Mouse (Mus musculus): ENCODE measurements around the gene Fam69a. TPM values are rescaled to one million over a fixed set of nuclear protein-coding genes. Genes with fewer than 3 reads are reported as not detected.
A peak's percentile ranks its signal among the peaks of the same experiment; 100 is the strongest.

The Fam69a gene
- total and polyA plus RNA-seq, 2 experiments from 2014 or later: 28.8 to 79.5 TPM

DNA sequence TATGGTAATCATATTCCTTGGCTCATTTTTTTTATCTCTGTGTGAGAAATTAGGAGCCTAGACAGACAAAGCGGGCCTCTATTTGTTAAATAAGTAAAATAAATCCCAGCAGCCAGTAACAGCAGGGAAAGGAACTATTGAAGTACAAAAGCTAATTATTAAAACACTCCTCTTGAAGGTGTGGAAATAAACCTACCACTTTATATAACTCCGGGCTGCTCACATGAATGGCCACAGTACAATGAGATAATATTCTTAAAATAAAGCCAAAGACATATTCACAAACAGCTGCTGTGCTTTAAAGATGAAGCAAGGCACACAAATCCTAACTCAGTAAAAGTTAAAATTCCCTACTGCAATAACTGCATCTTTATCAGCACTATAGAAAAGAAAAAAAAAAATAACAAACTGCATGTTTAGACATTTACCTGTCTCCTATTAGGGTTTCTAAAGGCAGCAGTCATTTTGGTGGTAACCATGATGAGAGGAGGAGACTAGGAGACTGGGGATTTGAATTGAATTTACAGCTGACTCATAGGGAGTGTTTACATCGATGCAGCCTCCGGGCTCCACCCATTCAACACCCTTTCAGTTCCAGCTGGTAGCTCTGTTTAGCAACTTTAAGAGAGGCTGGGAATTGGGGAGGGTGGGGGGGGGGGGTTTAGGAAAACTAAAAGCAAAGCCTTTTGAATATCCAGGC, 112.2 kb downstream of the Fam69a start, which contains the start of gene Evi5:
Evi5 (minus strand) TSS at position 547 of the 700 bp plus-strand sequence.
- ATAC-seq: no peak
- Histone ChIP-seq H3K4me2 (ENCODE audit: low read depth, low read length) (no peak within 1 kb of the TSS), H3K27ac (no peak within 1 kb of the TSS), H3K4me1 (ENCODE audit: insufficient read depth, low read length) (no peaks in the 10 kb centered on the region), H3K9me3 (ENCODE audit: low read length) (no peaks in the 10 kb centered on the region), H3K9ac (replicated peaks; ENCODE audit: low read length) (no peak within 1 kb of the TSS), H3K36me3 (ENCODE audit: insufficient read depth, low read length) (no peaks in the 10 kb centered on the region), H3K27me3 (ENCODE audit: insufficient read depth, low read length) (no peaks in the 10 kb centered on the region), H3K4me3 (ENCODE audit: low read length) (no peak within 1 kb of the TSS)
- 46% methylated on average over 4 of the region's 4 CpGs for WGBS
- DNase-seq (ENCODE audit: low spot score): no peak
- no peak for TF ChIP-seq CTCF (IDR thresholded peaks at IDR 0.05; ENCODE audit: low read depth)

DNA sequence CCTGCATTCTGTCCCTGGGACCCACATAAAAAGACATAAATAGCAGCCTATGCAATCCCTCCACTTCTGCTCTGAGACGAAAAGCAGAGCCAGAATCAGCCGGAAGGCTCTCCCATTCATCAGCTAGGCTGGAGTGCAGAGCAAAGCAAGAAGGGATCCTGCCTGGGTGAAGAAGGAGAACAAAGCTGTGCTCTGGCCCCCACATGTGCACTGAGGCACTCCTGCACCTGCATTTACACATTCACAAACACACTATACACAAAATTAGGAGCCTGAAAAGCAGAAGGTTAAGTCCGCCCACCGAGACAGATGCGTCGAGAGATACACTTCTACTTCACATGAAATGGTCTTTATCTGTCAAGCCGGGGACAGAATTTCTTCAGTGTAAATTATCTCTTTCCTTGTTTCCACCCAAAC, 113.0 kb downstream of the Fam69a start:
- H3K36me3 ChIP-seq (ENCODE audit: insufficient read depth, low read length): no peaks in the 10 kb centered on the region
- H3K27me3 ChIP-seq (ENCODE audit: insufficient read depth, low read length): no peaks in the 10 kb centered on the region
- no peak overlapping the region for H3K4me3 ChIP-seq (ENCODE audit: low read length)
- ATAC-seq (no peak), DNase-seq (ENCODE audit: low spot score) (no peak)
- H3K4me1 ChIP-seq (ENCODE audit: insufficient read depth, low read length): no peaks in the 10 kb centered on the region
- H3K9ac ChIP-seq (replicated peaks; ENCODE audit: low read length): no peak overlapping the region
- H3K9me3 ChIP-seq (ENCODE audit: low read length): no peaks in the 10 kb centered on the region
- no peak for TF ChIP-seq CTCF (IDR thresholded peaks at IDR 0.05; ENCODE audit: low read depth)
- WGBS: 66% methylated on average over 7 of the region's 7 CpGs
- H3K4me2 ChIP-seq (ENCODE audit: low read depth, low read length): no peak overlapping the region
- H3K27ac ChIP-seq: no peak overlapping the region

DNA sequence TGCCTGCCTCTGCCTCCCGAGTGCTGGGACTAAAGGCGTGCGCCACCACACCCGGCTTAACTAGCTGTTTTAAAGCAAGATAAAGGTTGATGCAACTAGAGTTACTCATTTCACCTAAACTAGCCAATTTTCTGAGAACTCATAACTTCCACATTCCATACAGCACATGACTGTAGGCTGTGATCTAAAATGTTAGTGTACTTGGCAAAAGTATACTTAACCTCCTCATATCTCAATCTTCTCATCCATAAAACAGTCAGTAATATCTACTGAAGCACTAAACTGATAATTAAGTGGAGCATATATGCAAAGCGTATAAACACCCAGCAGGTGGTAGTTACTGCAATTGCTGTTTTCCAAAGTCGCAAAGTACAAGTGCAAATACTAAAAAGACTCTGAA, 113.6 kb downstream of the Fam69a start:
- no peaks in the 10 kb centered on the region for H3K9me3 ChIP-seq (ENCODE audit: low read length)
- H3K36me3 ChIP-seq (ENCODE audit: insufficient read depth, low read length): no peaks in the 10 kb centered on the region
- H3K4me2 ChIP-seq (ENCODE audit: low read depth, low read length): no peak overlapping the region
- no peak overlapping the region for H3K4me3 ChIP-seq (ENCODE audit: low read length)
- DNase-seq (ENCODE audit: low spot score) (no peak), ATAC-seq (no peak)
- no peak overlapping the region for H3K27ac ChIP-seq
- no peak overlapping the region for H3K9ac ChIP-seq (replicated peaks; ENCODE audit: low read length)
- no peaks in the 10 kb centered on the region for H3K4me1 ChIP-seq (ENCODE audit: insufficient read depth, low read length)
- H3K27me3 ChIP-seq (ENCODE audit: insufficient read depth, low read length): no peaks in the 10 kb centered on the region
- no peak for TF ChIP-seq CTCF (IDR thresholded peaks at IDR 0.05; ENCODE audit: low read depth)
- WGBS: 83% methylated on average over 6 of the region's 6 CpGs

DNA sequence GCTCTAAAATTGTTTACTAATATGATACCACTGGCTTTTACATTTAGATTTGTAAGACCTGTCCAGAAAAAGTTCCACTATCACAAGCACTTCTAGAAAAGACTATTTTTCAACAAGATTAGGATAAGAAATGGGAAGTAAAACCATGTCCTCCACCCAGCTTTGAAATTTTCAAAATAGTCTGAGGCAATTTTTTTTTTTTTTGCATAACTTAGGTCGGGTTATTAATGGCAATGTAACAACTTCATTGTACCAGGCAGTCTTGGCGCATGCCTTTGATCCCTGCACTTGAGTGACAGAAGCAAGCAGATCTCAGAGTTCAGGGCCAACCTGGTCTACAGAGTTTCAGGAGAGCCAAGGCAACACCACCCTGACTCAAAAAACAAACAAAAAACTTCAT, 117.2 kb downstream of the Fam69a start:
- no peak for ATAC-seq
- Histone ChIP-seq H3K27ac (no peak overlapping the region), H3K27me3 (ENCODE audit: insufficient read depth, low read length) (no peaks in the 10 kb centered on the region), H3K9me3 (ENCODE audit: low read length) (no peaks in the 10 kb centered on the region), H3K4me1 (ENCODE audit: insufficient read depth, low read length) (0 out of 2 replicates have a peak, but pooled peaks cover 3% of the 10 kb centered on the region), H3K36me3 (ENCODE audit: insufficient read depth, low read length) (no peaks in the 10 kb centered on the region), H3K9ac (replicated peaks; ENCODE audit: low read length) (no peak overlapping the region), H3K4me2 (ENCODE audit: low read depth, low read length) (peak overlapping the region; percentile 65), H3K4me3 (ENCODE audit: low read length) (peak overlapping the region; percentile 90; the same call in 1 of the 2 replicates)
- no peak for DNase-seq (ENCODE audit: low spot score)
- no peak for TF ChIP-seq CTCF (IDR thresholded peaks at IDR 0.05; ENCODE audit: low read depth)
- 45% methylated on average over 2 of the region's 2 CpGs for WGBS

DNA sequence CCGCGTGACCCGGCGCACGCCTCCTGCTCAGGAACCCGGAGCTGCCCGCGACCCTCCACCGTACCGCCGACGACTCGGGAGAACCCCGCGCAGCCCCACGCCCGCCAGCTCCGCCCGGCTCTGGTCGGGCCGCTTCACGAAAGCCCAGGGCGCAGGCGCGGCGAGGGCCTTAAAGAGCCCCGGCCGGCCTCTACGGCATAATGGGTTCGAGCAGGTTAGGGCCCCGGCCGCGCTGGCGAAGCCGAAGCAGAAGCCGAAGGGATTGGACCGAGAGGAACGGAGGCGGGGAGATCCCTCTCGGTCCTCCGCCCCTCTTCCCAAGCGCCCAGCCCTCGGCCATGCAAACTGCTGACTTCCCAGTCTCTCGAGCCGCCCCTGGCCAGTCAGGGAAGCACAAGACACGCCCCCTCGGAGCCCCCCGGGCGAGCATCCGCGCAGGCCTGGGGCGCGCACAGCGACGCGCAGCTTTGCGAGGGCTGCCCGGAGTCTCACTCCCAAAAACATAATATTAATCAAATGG, 117.9 kb downstream of the Fam69a start:
- under 1% methylated on average over 50 of the region's 58 CpGs for WGBS
- H3K4me2 ChIP-seq (ENCODE audit: low read depth, low read length): peak overlapping the region; percentile 65
- H3K9me3 ChIP-seq (ENCODE audit: low read length): no peaks in the 10 kb centered on the region
- DNase-seq (ENCODE audit: low spot score) (peak; percentile 96), ATAC-seq (peak; percentile 98)
- H3K4me3 ChIP-seq (ENCODE audit: low read length): peak overlapping the region; percentile 90
- H3K4me1 ChIP-seq (ENCODE audit: insufficient read depth, low read length): 0 out of 2 replicates have a peak, but pooled peaks cover 3% of the 10 kb centered on the region
- peak; percentile 29 for TF ChIP-seq CTCF (IDR thresholded peaks at IDR 0.05; ENCODE audit: low read depth)
- peak overlapping the region; percentile 91 for H3K27ac ChIP-seq
- H3K27me3 ChIP-seq (ENCODE audit: insufficient read depth, low read length): no peaks in the 10 kb centered on the region
- H3K9ac ChIP-seq (replicated peaks; ENCODE audit: low read length): peak overlapping the region; percentile 89
- no peaks in the 10 kb centered on the region for H3K36me3 ChIP-seq (ENCODE audit: insufficient read depth, low read length)

DNA sequence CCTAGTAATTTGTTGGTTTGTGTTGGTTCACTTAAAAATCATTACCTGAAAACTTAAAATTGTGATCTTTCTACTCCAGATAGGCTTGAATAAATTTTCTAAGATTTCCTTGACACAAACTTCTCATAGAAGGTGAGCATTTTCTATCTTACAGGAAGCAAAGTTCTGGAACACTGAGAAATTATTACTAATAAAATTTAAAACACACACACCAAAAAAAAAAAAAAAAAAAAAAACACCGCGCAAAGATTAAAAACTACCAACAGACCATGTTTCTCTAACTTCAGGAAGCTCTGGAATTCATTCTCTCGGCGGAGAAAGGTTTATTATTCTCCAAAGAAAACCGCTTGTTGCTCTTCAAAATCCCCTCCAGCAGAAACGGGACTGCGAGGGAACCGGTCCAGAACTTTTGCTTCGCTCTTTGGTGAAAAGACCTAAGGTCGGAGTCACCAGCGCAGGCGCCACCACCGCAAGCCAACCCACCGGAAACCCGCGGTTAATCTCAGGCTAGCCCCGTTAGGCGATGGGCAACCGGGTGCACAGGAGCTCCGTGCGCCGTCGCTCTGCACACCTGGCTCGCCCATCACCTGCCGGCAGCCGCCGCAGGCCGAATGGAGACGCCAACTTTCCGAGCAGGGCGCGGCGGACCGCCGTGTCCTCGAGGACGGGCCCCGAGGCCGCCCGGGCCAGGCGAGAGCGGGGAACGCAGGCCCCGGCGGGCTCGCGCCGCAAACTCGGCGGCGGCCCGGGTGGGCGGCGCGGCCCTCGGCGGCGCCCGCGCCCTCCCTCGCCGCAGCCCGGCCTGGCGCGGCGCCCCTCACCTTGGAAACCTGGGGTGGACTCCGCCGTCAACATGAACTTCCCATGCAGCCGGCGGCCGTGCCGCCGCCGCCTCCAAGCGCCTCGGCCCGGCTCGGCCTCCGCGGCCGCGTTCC, 118.6 kb downstream of the Fam69a start:
- Histone ChIP-seq H3K36me3 (ENCODE audit: insufficient read depth, low read length) (no peaks in the 10 kb centered on the region), H3K27me3 (ENCODE audit: insufficient read depth, low read length) (no peaks in the 10 kb centered on the region), H3K4me1 (ENCODE audit: insufficient read depth, low read length) (0 out of 2 replicates have a peak, but pooled peaks cover 3% of the 10 kb centered on the region), H3K4me2 (ENCODE audit: low read depth, low read length) (peak overlapping the region; percentile 65), H3K9me3 (ENCODE audit: low read length) (no peaks in the 10 kb centered on the region), H3K9ac (replicated peaks; ENCODE audit: low read length) (peak overlapping the region; percentile 89), H3K27ac (peak overlapping the region; percentile 91), H3K4me3 (ENCODE audit: low read length) (peak overlapping the region; percentile 90)
- DNase-seq (ENCODE audit: low spot score) (peak; percentile 64), ATAC-seq (peak; percentile 25; the same call in 1 of the 2 replicates)
- TF ChIP-seq CTCF (IDR thresholded peaks at IDR 0.05; ENCODE audit: low read depth): no peak
- WGBS: 3% methylated on average over 63 of the region's 82 CpGs

Measured in hindbrain, postnatal 0 days (tissue).